Mouse (Mus musculus) bone marrow macrophage, adult 2 months (primary cell): ENCODE measurements around the gene Cdc73.

Experiments
- CTCF ChIP-seq: IDR thresholded peaks from 2 replicates; pipeline ENCODE4 v1.5.1; 2012; ENCODE audit warnings: low read depth, mild to moderate bottlenecking, low read length, moderate library complexity
- POLR2A ChIP-seq: IDR thresholded peaks from 2 replicates; pipeline ENCODE4 v1.6.1; 2012; ENCODE audit warnings: mild to moderate bottlenecking, low read depth, low read length, borderline replicate concordance

DNA sequence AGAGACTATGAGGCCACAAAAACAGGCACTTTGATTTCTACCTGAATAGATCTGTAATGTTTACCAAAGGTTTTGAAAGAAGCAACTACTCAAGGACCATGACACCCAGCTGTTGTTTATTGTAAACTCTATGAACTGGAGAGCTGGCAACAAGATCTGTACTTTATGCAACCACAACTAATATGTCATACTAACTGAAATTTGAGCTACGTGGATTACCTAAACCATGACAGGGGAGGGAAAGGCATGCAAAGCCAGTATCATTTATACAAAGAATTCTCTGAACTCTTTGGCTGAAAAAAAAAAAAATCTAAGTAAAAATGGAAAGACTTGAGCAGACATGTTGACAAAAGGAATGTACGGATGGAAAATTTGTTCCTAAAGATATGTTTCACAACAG lies 105.8 kb downstream of the Cdc73 start:
- no peak for TF ChIP-seq CTCF
- TF ChIP-seq POLR2A: no peak
